Mouse (Mus musculus): ENCODE results near the gene Neo1. TPM values are rescaled to one million over a fixed set of nuclear protein-coding genes. Genes with fewer than 3 reads are reported as not detected.

Gene Neo1
- polyA plus RNA-seq, 1 experiment = 28.6 TPM

GRCm38 (mm10) chr9:58902869-58903585, 133.2 kb downstream of the Neo1 start:
- DNase-seq = peak; percentile 27
- Histone ChIP-seq H3K4me1 (ENCODE audit: control insufficient read depth, insufficient read depth, low read length) (peaks cover 9% of the 10 kb centered on the region), H3K4me3 (replicated peaks; ENCODE audit: extremely low read depth, low read depth, low read length) (no peak overlapping the region)
- TF ChIP-seq POLR2A (IDR thresholded peaks at IDR 0.05; ENCODE audit: borderline replicate concordance, extremely low read depth, low read depth, low read length) = no peak
- peak; percentile 46 for TF ChIP-seq CTCF (IDR thresholded peaks at IDR 0.05; ENCODE audit: insufficient read depth, low read length)
- 60% methylated on average over 6 of the region's 6 CpGs for WGBS

GRCm38 (mm10) chr9:58899602-58900001, 136.6 kb downstream of the Neo1 start:
- TF ChIP-seq POLR2A (IDR thresholded peaks at IDR 0.05; ENCODE audit: borderline replicate concordance, extremely low read depth, low read depth, low read length) (no peak), CTCF (IDR thresholded peaks at IDR 0.05; ENCODE audit: insufficient read depth, low read length) (no peak)
- no peak for DNase-seq
- H3K4me1 ChIP-seq (ENCODE audit: control insufficient read depth, insufficient read depth, low read length) = peaks cover 9% of the 10 kb centered on the region

DNA sequence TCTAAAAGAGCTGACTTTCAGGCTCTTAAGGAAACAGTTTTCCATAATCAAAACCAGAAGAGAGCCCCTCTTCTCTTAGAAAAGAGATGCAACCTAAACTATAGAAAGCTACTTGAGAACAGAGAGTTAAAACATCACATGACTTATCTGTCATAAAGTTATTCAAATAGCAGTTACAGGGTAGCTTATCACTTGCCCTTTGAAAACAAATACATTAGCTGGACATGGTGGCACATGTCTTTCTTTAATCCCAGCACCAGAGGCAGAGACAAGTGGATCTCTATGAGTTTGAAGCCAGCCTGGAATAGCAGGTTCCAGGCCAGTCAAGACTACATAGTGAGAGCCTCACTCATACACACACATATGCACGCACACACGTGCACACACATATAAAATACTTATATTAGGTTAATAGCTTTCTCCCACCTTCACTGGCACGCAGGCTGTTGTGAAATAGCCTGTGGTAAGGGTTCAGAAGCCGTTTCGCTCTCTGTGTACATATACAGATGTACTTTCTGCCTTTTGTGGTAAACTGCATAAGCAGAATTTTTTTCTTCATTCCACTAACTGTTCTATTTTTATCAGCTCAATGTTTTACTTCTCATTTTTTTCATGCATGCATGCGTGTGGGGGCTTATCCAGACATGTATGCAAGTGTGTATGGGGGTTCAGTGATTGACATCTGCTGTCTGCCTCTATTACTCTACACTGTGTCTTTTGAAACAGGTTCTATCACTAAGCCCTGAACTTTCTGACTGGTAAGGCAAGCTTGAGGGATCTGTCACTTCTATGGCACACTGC, 144.2 kb downstream of the Neo1 start:
- H3K4me1 ChIP-seq (ENCODE audit: control insufficient read depth, insufficient read depth, low read length) = no peaks in the 10 kb centered on the region
- 79% methylated on average over 6 of the region's 6 CpGs for WGBS
- TF ChIP-seq CTCF (IDR thresholded peaks at IDR 0.05; ENCODE audit: insufficient read depth, low read length) (no peak), POLR2A (IDR thresholded peaks at IDR 0.05; ENCODE audit: borderline replicate concordance, extremely low read depth, low read depth, low read length) (no peak)

More at GRCm38 (mm10) chr9:58899602-58900001, 136.6 kb downstream of the Neo1 start:
- no peak overlapping the region for H3K4me3 ChIP-seq (replicated peaks; ENCODE audit: extremely low read depth, low read depth, low read length)

GRCm38 (mm10) chr9:58890893-58891292, 145.3 kb downstream of the Neo1 start:
- TF ChIP-seq POLR2A (IDR thresholded peaks at IDR 0.05; ENCODE audit: borderline replicate concordance, extremely low read depth, low read depth, low read length) (no peak), CTCF (IDR thresholded peaks at IDR 0.05; ENCODE audit: insufficient read depth, low read length) (no peak)
- no peak overlapping the region for H3K4me3 ChIP-seq (replicated peaks; ENCODE audit: extremely low read depth, low read depth, low read length)
- DNase-seq = no peak
- WGBS = 82% methylated on average over 8 of the region's 8 CpGs
- no peaks in the 10 kb centered on the region for H3K4me1 ChIP-seq (ENCODE audit: control insufficient read depth, insufficient read depth, low read length)

More for the DNA sequence above, 144.2 kb downstream of the Neo1 start:
- H3K4me3 ChIP-seq (replicated peaks; ENCODE audit: extremely low read depth, low read depth, low read length) = no peak overlapping the region
- no peak for DNase-seq

DNA sequence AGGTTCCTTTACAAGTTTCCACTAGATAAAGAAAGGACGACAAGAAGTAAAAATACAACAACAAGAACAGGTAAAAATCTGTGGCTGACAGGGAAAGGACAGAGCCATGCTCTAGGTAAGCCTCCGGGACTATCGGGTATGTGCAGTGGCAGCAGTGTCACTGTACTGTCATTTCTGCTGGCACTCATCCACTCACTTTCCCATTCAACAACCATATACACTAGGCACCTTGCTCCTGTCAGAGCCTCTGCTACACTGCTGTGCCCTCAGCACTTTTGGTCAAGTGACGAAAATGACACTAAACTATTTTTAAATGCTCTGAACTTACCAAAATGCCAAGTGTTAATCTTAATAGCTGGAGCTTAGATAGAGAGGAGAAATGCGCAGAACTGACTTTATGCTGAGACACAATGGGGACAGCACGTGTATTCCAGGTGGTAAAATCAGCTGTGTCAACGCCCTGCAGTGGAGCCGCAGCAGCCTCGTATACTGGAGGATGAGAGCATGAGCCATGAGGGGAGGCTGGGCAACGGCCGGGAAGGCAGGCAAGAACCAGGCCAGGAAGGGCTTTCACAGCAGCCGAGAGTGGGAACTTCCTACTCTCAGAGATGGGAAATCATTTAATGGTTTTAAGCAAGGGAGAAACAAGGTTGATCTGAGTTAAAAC, 146.3 kb downstream of the Neo1 start:
- Histone ChIP-seq H3K4me3 (replicated peaks; ENCODE audit: extremely low read depth, low read depth, low read length) (no peak overlapping the region), H3K4me1 (ENCODE audit: control insufficient read depth, insufficient read depth, low read length) (no peaks in the 10 kb centered on the region)
- 84% methylated on average over 12 of the region's 12 CpGs for WGBS
- no peak for DNase-seq
- TF ChIP-seq POLR2A (IDR thresholded peaks at IDR 0.05; ENCODE audit: borderline replicate concordance, extremely low read depth, low read depth, low read length) (no peak), CTCF (IDR thresholded peaks at IDR 0.05; ENCODE audit: insufficient read depth, low read length) (no peak)

DNA sequence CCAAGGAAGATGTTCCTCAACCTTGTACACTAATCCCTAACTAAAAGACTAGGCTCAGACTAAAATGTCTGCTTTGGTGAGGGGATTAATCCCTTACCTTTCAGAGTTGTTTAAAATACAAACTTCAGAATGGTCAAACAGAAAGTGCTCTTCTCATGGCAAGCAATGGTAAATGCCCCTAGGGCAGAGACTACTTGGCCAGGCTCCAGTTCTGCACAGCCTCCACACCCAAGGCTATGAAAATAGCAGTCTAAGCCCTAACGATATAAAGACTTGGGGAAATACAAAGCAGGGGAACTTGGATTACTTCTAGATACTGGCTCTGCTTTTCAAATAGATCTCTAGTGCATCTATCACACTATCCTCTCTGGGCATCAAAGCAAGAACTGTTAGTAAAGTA, 153.6 kb downstream of the Neo1 start:
- H3K4me3 ChIP-seq (replicated peaks; ENCODE audit: extremely low read depth, low read depth, low read length) = no peak overlapping the region
- WGBS = 31% methylated on average over 1 of the region's 1 CpGs
- DNase-seq = no peak
- no peaks in the 10 kb centered on the region for H3K4me1 ChIP-seq (ENCODE audit: control insufficient read depth, insufficient read depth, low read length)
- no peak for TF ChIP-seq POLR2A (IDR thresholded peaks at IDR 0.05; ENCODE audit: borderline replicate concordance, extremely low read depth, low read depth, low read length)
- no peak for TF ChIP-seq CTCF (IDR thresholded peaks at IDR 0.05; ENCODE audit: insufficient read depth, low read length)

- TF ChIP-seq CTCF (IDR thresholded peaks at IDR 0.05; ENCODE audit: insufficient read depth, low read length) (no peak), POLR2A (IDR thresholded peaks at IDR 0.05; ENCODE audit: borderline replicate concordance, extremely low read depth, low read depth, low read length) (no peak)
- Histone ChIP-seq H3K4me1 (ENCODE audit: control insufficient read depth, insufficient read depth, low read length) (no peaks in the 10 kb centered on the region), H3K4me3 (replicated peaks; ENCODE audit: extremely low read depth, low read depth, low read length) (no peak overlapping the region)
- DNase-seq = no peak
- 65% methylated on average over 1 of the region's 1 CpGs for WGBS
These were observed 156.4 kb downstream of the Neo1 start for GRCm38 (mm10) chr9:58879836-58880235.

GRCm38 (mm10) chr9:58876946-58877625, 159.2 kb downstream of the Neo1 start:
- TF ChIP-seq POLR2A (IDR thresholded peaks at IDR 0.05; ENCODE audit: borderline replicate concordance, extremely low read depth, low read depth, low read length) (no peak), CTCF (IDR thresholded peaks at IDR 0.05; ENCODE audit: insufficient read depth, low read length) (no peak)
- DNase-seq = no peak
- 80% methylated on average over 6 of the region's 6 CpGs for WGBS
- Histone ChIP-seq H3K4me1 (ENCODE audit: control insufficient read depth, insufficient read depth, low read length) (no peaks in the 10 kb centered on the region), H3K4me3 (replicated peaks; ENCODE audit: extremely low read depth, low read depth, low read length) (no peak overlapping the region)

GRCm38 (mm10) chr9:58875439-58875838, 160.8 kb downstream of the Neo1 start:
- WGBS = 93% methylated on average over 6 of the region's 6 CpGs
- Histone ChIP-seq H3K4me3 (replicated peaks; ENCODE audit: extremely low read depth, low read depth, low read length) (no peak overlapping the region), H3K4me1 (ENCODE audit: control insufficient read depth, insufficient read depth, low read length) (no peaks in the 10 kb centered on the region)
- TF ChIP-seq POLR2A (IDR thresholded peaks at IDR 0.05; ENCODE audit: borderline replicate concordance, extremely low read depth, low read depth, low read length) (no peak), CTCF (IDR thresholded peaks at IDR 0.05; ENCODE audit: insufficient read depth, low read length) (no peak)
- DNase-seq = no peak
